Mouse (Mus musculus): ENCODE results near the gene Tmed6.
"Not testable (repeated sequence)": the region's sequence is repeated elsewhere in the genome, so short reads cannot be mapped to it uniquely, and the experiment has no call there.

Tmed6 gene

GRCm38 (mm10) chr8:107073706-107074105 lies 8.3 kb upstream of the Tmed6 start:
- DNase-seq = no peak

GRCm38 (mm10) chr8:107062613-107063012 lies 2.8 kb downstream of the Tmed6 start:
- no peak for DNase-seq

- DNase-seq = no peak
Measured at GRCm38 (mm10) chr8:107056973-107057369, 8.5 kb downstream of the Tmed6 start.

GRCm38 (mm10) chr8:107056076-107056972 lies 9.1 kb downstream of the Tmed6 start, which contains the start of the genes Cog8 and Nip7:
Cog8 (minus strand) TSS chr8:107056689.
Nip7 (plus strand) TSS chr8:107056877.
- DNase-seq = peak; percentile 94

GRCm38 (mm10) chr8:107052046-107052445 lies 13.4 kb downstream of the Tmed6 start:
- DNase-seq = no peak

- DNase-seq = no peak
Measured at GRCm38 (mm10) chr8:107049480-107049879, 16.0 kb downstream of the Tmed6 start.

- DNase-seq = peak; percentile 85
Measured at GRCm38 (mm10) chr8:107048061-107048941, 17.1 kb downstream of the Tmed6 start, which contains the start of gene Pdf. Pdf (minus strand) TSS chr8:107048614.

- no peak for DNase-seq
Measured at GRCm38 (mm10) chr8:107046976-107047375, 18.5 kb downstream of the Tmed6 start.

- no peak for DNase-seq
Measured at GRCm38 (mm10) chr8:107045478-107045877, 20.0 kb downstream of the Tmed6 start.

- no peak for DNase-seq
Measured at GRCm38 (mm10) chr8:107040632-107041031, 24.8 kb downstream of the Tmed6 start.

GRCm38 (mm10) chr8:107036626-107037025 lies 28.8 kb downstream of the Tmed6 start:
- peak; percentile 33 for DNase-seq

GRCm38 (mm10) chr8:107035641-107036040 lies 29.8 kb downstream of the Tmed6 start:
- DNase-seq = no peak

GRCm38 (mm10) chr8:107033609-107034008 lies 31.8 kb downstream of the Tmed6 start:
- DNase-seq = not testable (repeated sequence)

GRCm38 (mm10) chr8:107031577-107032090 lies 33.8 kb downstream of the Tmed6 start:
- no peak for DNase-seq

GRCm38 (mm10) chr8:107030650-107031576 lies 34.5 kb downstream of the Tmed6 start, which contains the start of gene Vps4a:
Vps4a (plus strand) TSS chr8:107031222.
- peak; percentile 99 for DNase-seq

- no peak for DNase-seq
Measured at GRCm38 (mm10) chr8:107030058-107030457, 35.4 kb downstream of the Tmed6 start.

- no peak for DNase-seq
Measured at GRCm38 (mm10) chr8:107029310-107029709, 36.1 kb downstream of the Tmed6 start.

GRCm38 (mm10) chr8:107023479-107023878 lies 42.0 kb downstream of the Tmed6 start:
- no peak for DNase-seq

GRCm38 (mm10) chr8:107014915-107015314 lies 50.5 kb downstream of the Tmed6 start:
- DNase-seq = no peak

GRCm38 (mm10) chr8:107012666-107013065 lies 52.8 kb downstream of the Tmed6 start:
- DNase-seq = no peak

Data from kidney, adult 18-20 months (tissue).